Comparison of ENCODE assay signal across 16 mouse cellular contexts in genomic region chr2:90503182-90503833, GRCm38 (mm10).
DNase-seq lines count a peak whose midpoint lies in the region; ATAC-seq and TF ChIP-seq lines count a peak whose summit lies in the region.
"Had no signal": no experiment of that assay in that cellular context is flagged by ENCODE, and none has a peak within 500 bp of the region (broad histone marks: within the 10 kb centered on the region; RNA-seq: fewer than 3 reads in every experiment).

No protein-coding gene starts in this region.

- H3K36me3 ChIP-seq in midbrain, postnatal 0 days (ENCODE audit: insufficient read depth, low read length): no peaks in the 10 kb centered on the region
- no peaks in the 10 kb centered on the region for H3K36me3 ChIP-seq in intestine, embryonic 15.5 days
- H3K36me3 ChIP-seq: embryonic facial prominence, embryonic 13.5 days; midbrain, embryonic 12.5 days had no signal

- no peaks in the 10 kb centered on the region for H3K27me3 ChIP-seq in midbrain, postnatal 0 days (ENCODE audit: insufficient read depth, low read length)
- H3K27me3 ChIP-seq in intestine, embryonic 15.5 days (replicated peaks): no peaks in the 10 kb centered on the region
- H3K27me3 ChIP-seq: embryonic facial prominence, embryonic 13.5 days; midbrain, embryonic 12.5 days had no signal

- DNase-seq in gastrocnemius, adult 2 months: no peak
- DNase-seq in gastrocnemius, postnatal 4 days (ENCODE audit: low spot score in 2 of 2): no peak
- DNase-seq in c-Kit-negative CD71-positive TER-119-positive erythroid progenitor cells, embryonic 14.5 days (ENCODE audit: low read depth, low spot score): peak; percentile 62
- peak; percentile 68 for DNase-seq in liver
- DNase-seq in lung, postnatal 14 days: no peak
- no peak for DNase-seq in midbrain, postnatal 0 days (ENCODE audit: low spot score)
- DNase-seq: adrenal gland, adult 8-10 months; cerebellum, postnatal 25 days; heart, postnatal 4 days; right cerebral cortex, postnatal 14 days had no signal

- no peak overlapping the region for H3K4me3 ChIP-seq in gastrocnemius, adult 2 months
- H3K4me3 ChIP-seq in midbrain, postnatal 0 days (ENCODE audit: low read depth, low read length): no peak overlapping the region
- no peak overlapping the region for H3K4me3 ChIP-seq in intestine, embryonic 15.5 days (replicated peaks)
- H3K4me3 ChIP-seq: embryonic facial prominence, embryonic 13.5 days; midbrain, embryonic 12.5 days had no signal

- peak overlapping the region; percentile 3; the same call in 1 of the 2 replicates for H3K27ac ChIP-seq in gastrocnemius, adult 2 months
- H3K27ac ChIP-seq in midbrain, postnatal 0 days (ENCODE audit: low read depth, low read length): no peak overlapping the region
- no peak overlapping the region for H3K27ac ChIP-seq in intestine, embryonic 15.5 days
- H3K27ac ChIP-seq: embryonic facial prominence, embryonic 13.5 days; midbrain, embryonic 12.5 days had no signal

- no peak overlapping the region for H3K9ac ChIP-seq in midbrain, postnatal 0 days (replicated peaks; ENCODE audit: low read length, poor library complexity, severe bottlenecking)
- no peak overlapping the region for H3K9ac ChIP-seq in intestine, embryonic 15.5 days
- H3K9ac ChIP-seq: embryonic facial prominence, embryonic 13.5 days; midbrain, embryonic 12.5 days had no signal

- H3K4me1 ChIP-seq in midbrain, postnatal 0 days (ENCODE audit: insufficient read depth, low read length): peaks cover 4% of the 10 kb centered on the region; the same call in 1 of the 2 replicates
- H3K4me1 ChIP-seq in intestine, embryonic 15.5 days (replicated peaks): peaks cover 35% of the 10 kb centered on the region

- H3K4me2 ChIP-seq in midbrain, postnatal 0 days (ENCODE audit: low read depth, low read length, poor library complexity, severe bottlenecking): no peak overlapping the region
- H3K4me2 ChIP-seq in intestine, embryonic 15.5 days (replicated peaks): no peak overlapping the region
- H3K4me2 ChIP-seq: embryonic facial prominence, embryonic 13.5 days; midbrain, embryonic 12.5 days had no signal

- TF ChIP-seq CTCF in gastrocnemius, adult 2 months (IDR thresholded peaks at IDR 0.05): no peak
- TF ChIP-seq CTCF in midbrain, postnatal 0 days (IDR thresholded peaks at IDR 0.05): no peak

- no peaks in the 10 kb centered on the region for H3K9me3 ChIP-seq in midbrain, postnatal 0 days (ENCODE audit: low read length)
- H3K9me3 ChIP-seq in intestine, embryonic 15.5 days: no peaks in the 10 kb centered on the region
- H3K9me3 ChIP-seq: embryonic facial prominence, embryonic 13.5 days; midbrain, embryonic 12.5 days had no signal

- WGBS in midbrain, postnatal 0 days: 95% methylated on average over 3 of the region's 3 CpGs
- 78% methylated on average over 3 of the region's 3 CpGs for WGBS in intestine, embryonic 15.5 days

- ATAC-seq in megakaryocyte-erythroid progenitor cell, adult 5-6 weeks (replicated peaks; ENCODE audit: low FRiP score, low TSS enrichment, poor library complexity, severe bottlenecking): peak; percentile 81
- no peak for ATAC-seq in midbrain, postnatal 0 days (ENCODE audit: low FRiP score)
- ATAC-seq in intestine, embryonic 15.5 days: no peak
- ATAC-seq: forebrain, embryonic 14.5 days; intestine, postnatal 0 days had no signal

- intact Hi-C loops in gastrocnemius, adult 2 months (cut with DNase I): loop anchor here (5.0 kb wide), 1 partner anchor 79 kb away; the partner anchor contains the start of gene Ptprj

Comparison
In these comparisons a context has a peak if more than half of its experiments do, and no peak if none do; other contexts are left out.
1. DNase-seq: peak in c-Kit-negative CD71-positive TER-119-positive erythroid progenitor cells, embryonic 14.5 days (single experiment) and liver (single experiment); none in gastrocnemius, adult 2 months (single experiment), gastrocnemius, postnatal 4 days (0 of 2), lung, postnatal 14 days (single experiment) and midbrain, postnatal 0 days (single experiment).